Mouse (Mus musculus) midbrain, embryonic 14.5 days (tissue): ENCODE results near the gene Hpgds. TPM values are rescaled to one million over a fixed set of nuclear protein-coding genes. Genes with fewer than 3 reads are reported as not detected.

ENCODE experiments used
- ATAC-seq: fragments of 200-750 bp; cut with Nextera tagmentation; 2 replicates; pipeline ENCODE4 v1.8.0; 2017; ENCODE audit warnings: moderate number of reproducible peaks, moderate library complexity; ENCODE audit not compliant: low FRiP score, low TSS enrichment
- DNase-seq: peaks from one replicate; pipeline ENCODE4 v3.0.0-alpha.2; 2015
- H3K27ac ChIP-seq: fragments of 300-500 bp; sonication (generic); replicated peaks from 2 replicates; pipeline ENCODE4 v1.5.1; 2014; ENCODE audit warnings: mild to moderate bottlenecking, low read depth, low read length, moderate library complexity
- H3K27me3 ChIP-seq: fragments of 300-500 bp; sonication (generic); 2 replicates; pipeline ENCODE4 v1.6.1; 2014; ENCODE audit warnings: low read length, control low read depth, mixed read lengths; ENCODE audit not compliant: control insufficient read depth, insufficient read depth
- H3K36me3 ChIP-seq: fragments of 300-500 bp; sonication (generic); 2 replicates; pipeline ENCODE4 v1.6.1; 2014; ENCODE audit warnings: low read length, control low read depth; ENCODE audit not compliant: control insufficient read depth, insufficient read depth
- H3K4me1 ChIP-seq: fragments of 300-500 bp; sonication (generic); 2 replicates; pipeline ENCODE4 v1.6.1; 2014; ENCODE audit warnings: mild to moderate bottlenecking, antibody characterized with exemption, low read length, control low read depth; ENCODE audit not compliant: control insufficient read depth, insufficient read depth
- H3K4me2 ChIP-seq: fragments of 300-500 bp; sonication (generic); 2 replicates; pipeline ENCODE4 v1.6.1; 2014; ENCODE audit warnings: mild to moderate bottlenecking, low read length, moderate library complexity
- H3K4me3 ChIP-seq: fragments of 300-500 bp; sonication (generic); replicated peaks from 2 replicates; pipeline ENCODE4 v1.5.1; 2014; ENCODE audit warnings: low read depth, low read length
- H3K9ac ChIP-seq: fragments of 300-500 bp; sonication (generic); replicated peaks from 2 replicates; pipeline ENCODE4 v1.6.1; 2014; ENCODE audit warnings: mild to moderate bottlenecking, low read length, moderate library complexity
- H3K9me3 ChIP-seq: fragments of 300-500 bp; sonication (generic); 2 replicates; pipeline ENCODE4 v1.6.1; 2016; ENCODE audit warnings: low read length, control low read depth, mixed read lengths; ENCODE audit not compliant: control insufficient read depth
- WGBS: fragments of 180-500 bp; shearing (Covaris S2); extraction: QIAGEN DNeasy Blood & Tissue Kit; methylation state at CpG from one replicate; pipeline ENCODE4 v1.1.7; 2014; 5-methylcytosine and 5-hydroxymethylcytosine counted together
- polyA plus RNA-seq: library from polyadenylated mRNA; unstranded; fragments of >200 nt; fragmentation: Nextera tagmentation; extraction: Ambion mirVana; gene quantifications from 2 replicates; pipeline ENCODE4 v1.2.1, GENCODE M21; 2014

Hpgds gene
- polyA plus RNA-seq = 3.8 and 6.1 TPM in 2 replicates

GRCm38 (mm10) chr6:65144621-65145205, at the start of gene Hpgds:
Gene Hpgds, minus strand, starts transcription at chr6:65144908.
- Histone ChIP-seq H3K4me1 (peaks cover 20% of the 10 kb centered on the region), H3K9ac (no peak within 1 kb of the TSS), H3K36me3 (no peaks in the 10 kb centered on the region), H3K4me2 (peak within 1 kb of the TSS; percentile 42), H3K4me3 (0 out of 2 replicates have a peak within 1 kb of the TSS, but pooled peaks have one; percentile 5), H3K9me3 (no peaks in the 10 kb centered on the region), H3K27ac (no peak within 1 kb of the TSS), H3K27me3 (no peaks in the 10 kb centered on the region)
- ATAC-seq (0 out of 2 replicates have a peak, but pooled peaks have one; percentile 10), DNase-seq (peak; percentile 30)
- WGBS = 12% methylated on average over 16 of the region's 16 CpGs

GRCm38 (mm10) chr6:65164977-65165376, 20.3 kb upstream of the Hpgds start:
- H3K4me2 ChIP-seq = no peak overlapping the region
- no peaks in the 10 kb centered on the region for H3K9me3 ChIP-seq
- H3K36me3 ChIP-seq = no peaks in the 10 kb centered on the region
- DNase-seq (no peak), ATAC-seq (no peak)
- no peak overlapping the region for H3K4me3 ChIP-seq
- H3K4me1 ChIP-seq = no peaks in the 10 kb centered on the region
- no peak overlapping the region for H3K27ac ChIP-seq
- 56% methylated on average over 5 of the region's 5 CpGs for WGBS
- H3K9ac ChIP-seq = no peak overlapping the region
- H3K27me3 ChIP-seq = no peaks in the 10 kb centered on the region

DNA sequence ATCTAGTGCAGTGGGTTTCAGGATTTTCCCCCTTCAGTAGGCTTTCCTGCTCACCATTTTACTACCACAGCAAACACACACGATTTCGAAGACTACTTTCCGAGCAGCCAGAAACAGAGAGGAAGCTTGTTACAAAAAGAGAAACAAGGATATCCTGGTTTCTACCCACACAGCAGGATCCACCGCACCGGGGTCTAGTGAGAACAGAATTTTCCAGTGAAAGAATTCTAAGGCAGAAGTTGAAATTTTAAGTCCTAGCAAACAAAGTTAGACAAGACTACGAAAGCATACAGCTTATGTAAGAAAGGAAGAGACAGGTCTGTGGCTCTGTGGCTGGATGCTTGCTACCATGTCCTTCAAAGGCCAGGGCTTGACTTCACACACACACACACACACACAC, 19.4 kb upstream of the Hpgds start:
- H3K4me3 ChIP-seq = no peak overlapping the region
- no peaks in the 10 kb centered on the region for H3K27me3 ChIP-seq
- H3K36me3 ChIP-seq = no peaks in the 10 kb centered on the region
- no peak overlapping the region for H3K9ac ChIP-seq
- no peak overlapping the region for H3K27ac ChIP-seq
- 89% methylated on average over 6 of the region's 6 CpGs for WGBS
- H3K4me1 ChIP-seq = no peaks in the 10 kb centered on the region
- no peak overlapping the region for H3K4me2 ChIP-seq
- no peak for ATAC-seq
- no peaks in the 10 kb centered on the region for H3K9me3 ChIP-seq
- no peak for DNase-seq

DNA sequence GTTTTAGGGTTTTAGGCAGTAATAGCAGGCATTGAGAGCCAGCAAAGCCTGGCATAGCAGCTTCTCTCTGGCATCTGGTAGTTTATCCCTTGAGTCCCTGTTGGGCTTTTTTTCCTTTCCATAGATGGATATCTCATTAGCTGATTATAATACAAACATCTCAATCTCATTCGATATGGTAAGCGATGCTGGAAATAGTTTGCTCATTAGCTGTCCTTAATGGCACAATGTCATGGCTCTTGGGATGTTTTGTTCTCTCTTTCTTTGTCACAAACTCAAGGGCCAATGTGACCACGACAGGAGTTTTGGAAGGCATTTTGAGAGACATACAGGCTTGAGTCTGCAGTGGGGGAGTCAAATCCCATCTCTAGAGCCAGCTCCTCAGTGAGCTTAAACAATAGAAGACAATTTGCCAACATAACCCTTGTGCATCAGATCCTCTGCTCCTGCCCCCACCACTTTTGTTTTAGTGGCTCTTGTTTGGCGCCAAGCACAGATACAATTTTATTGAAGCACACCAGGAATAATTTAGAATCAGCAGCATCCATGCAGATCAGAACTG, 14.8 kb upstream of the Hpgds start:
- H3K4me2 ChIP-seq = no peak overlapping the region
- H3K27ac ChIP-seq = no peak overlapping the region
- DNase-seq (no peak), ATAC-seq (no peak)
- no peaks in the 10 kb centered on the region for H3K4me1 ChIP-seq
- WGBS = 46% methylated on average over 4 of the region's 4 CpGs
- H3K9me3 ChIP-seq = no peaks in the 10 kb centered on the region
- no peaks in the 10 kb centered on the region for H3K27me3 ChIP-seq
- no peak overlapping the region for H3K9ac ChIP-seq
- no peaks in the 10 kb centered on the region for H3K36me3 ChIP-seq
- no peak overlapping the region for H3K4me3 ChIP-seq

GRCm38 (mm10) chr6:65157042-65157441, 12.3 kb upstream of the Hpgds start:
- Histone ChIP-seq H3K9me3 (no peaks in the 10 kb centered on the region), H3K27me3 (no peaks in the 10 kb centered on the region), H3K4me1 (no peaks in the 10 kb centered on the region), H3K27ac (no peak overlapping the region), H3K9ac (no peak overlapping the region), H3K4me2 (no peak overlapping the region), H3K36me3 (no peaks in the 10 kb centered on the region), H3K4me3 (no peak overlapping the region)
- WGBS = 98% methylated on average over 4 of the region's 4 CpGs
- DNase-seq (no peak), ATAC-seq (no peak)

- no peak for ATAC-seq
- WGBS = 79% methylated on average over 3 of the region's 3 CpGs
Observed at GRCm38 (mm10) chr6:65153570-65153969, 8.9 kb upstream of the Hpgds start.

GRCm38 (mm10) chr6:65150703-65151102, 6.0 kb upstream of the Hpgds start:
- DNase-seq = peak; percentile 16
- H3K4me1 ChIP-seq = no peaks in the 10 kb centered on the region
- H3K4me3 ChIP-seq = no peak overlapping the region
- H3K9me3 ChIP-seq = no peaks in the 10 kb centered on the region
- peak overlapping the region; percentile 31; the same call in 1 of the 2 replicates for H3K9ac ChIP-seq
- no peaks in the 10 kb centered on the region for H3K36me3 ChIP-seq
- H3K4me2 ChIP-seq = peak overlapping the region; percentile 40
- 15% methylated on average over 22 of the region's 22 CpGs for WGBS
- H3K27me3 ChIP-seq = no peaks in the 10 kb centered on the region
- no peak overlapping the region for H3K27ac ChIP-seq
- no peak for ATAC-seq

More at GRCm38 (mm10) chr6:65153570-65153969, 8.9 kb upstream of the Hpgds start:
- no peak overlapping the region for H3K9ac ChIP-seq
- no peak overlapping the region for H3K4me2 ChIP-seq
- no peak overlapping the region for H3K4me3 ChIP-seq
- H3K27me3 ChIP-seq = no peaks in the 10 kb centered on the region
- H3K4me1 ChIP-seq = no peaks in the 10 kb centered on the region
- DNase-seq = no peak
- no peak overlapping the region for H3K27ac ChIP-seq
- no peaks in the 10 kb centered on the region for H3K36me3 ChIP-seq
- H3K9me3 ChIP-seq = no peaks in the 10 kb centered on the region

GRCm38 (mm10) chr6:65146363-65146762, 1.7 kb upstream of the Hpgds start:
- H3K27ac ChIP-seq = no peak overlapping the region
- no peak overlapping the region for H3K4me3 ChIP-seq
- no peak overlapping the region for H3K9ac ChIP-seq
- H3K4me2 ChIP-seq = no peak overlapping the region
- DNase-seq (no peak), ATAC-seq (no peak)
- no peaks in the 10 kb centered on the region for H3K36me3 ChIP-seq
- 94% methylated on average over 4 of the region's 4 CpGs for WGBS
- H3K4me1 ChIP-seq = peaks cover 10% of the 10 kb centered on the region
- H3K27me3 ChIP-seq = no peaks in the 10 kb centered on the region
- no peaks in the 10 kb centered on the region for H3K9me3 ChIP-seq

- Histone ChIP-seq H3K4me2 (no peak overlapping the region), H3K27ac (no peak overlapping the region), H3K36me3 (no peaks in the 10 kb centered on the region), H3K27me3 (no peaks in the 10 kb centered on the region), H3K4me3 (no peak overlapping the region), H3K9me3 (no peaks in the 10 kb centered on the region), H3K9ac (no peak overlapping the region), H3K4me1 (peaks cover 25% of the 10 kb centered on the region)
- 79% methylated on average over 1 of the region's 1 CpGs for WGBS
- DNase-seq (no peak), ATAC-seq (no peak)
Observed at GRCm38 (mm10) chr6:65142316-65142715, 2.4 kb downstream of the Hpgds start.
